ENCODE assay signal across 9 mouse cellular contexts in genomic region chr6:136130456-136130855, GRCm38 (mm10). TPM values are rescaled to one million over a fixed set of nuclear protein-coding genes. Genes with fewer than 3 reads are reported as not detected.
DNase-seq lines count a peak whose midpoint lies in the region; ATAC-seq and TF ChIP-seq lines count a peak whose summit lies in the region.
"Had no signal": no experiment of that assay in that cellular context is flagged by ENCODE, and none has a peak within 500 bp of the region (broad histone marks: within the 10 kb centered on the region; RNA-seq: fewer than 3 reads in every experiment).

No protein-coding gene starts in this region.

- DNase-seq in liver (peak; percentile 5), MN1 (ENCODE audit: low spot score) (no peak)
- peak; percentile 30 to 31 for DNase-seq in cerebellum, postnatal 36 days
- no peak for DNase-seq in hindbrain, embryonic 14.5 days (ENCODE audit: low spot score)
- DNase-seq in liver, postnatal 0 days = no peak
- DNase-seq in ovary, postnatal 14 days (ENCODE audit: low spot score) = peak; percentile 4

- TF ChIP-seq CTCF in liver, postnatal 0 days (IDR thresholded peaks at IDR 0.05; ENCODE audit: low read depth) = peak; percentile 37

- H3K9me3 ChIP-seq in liver, embryonic 12.5 days (replicated peaks) = no peaks in the 10 kb centered on the region
- H3K9me3 ChIP-seq in hindbrain, embryonic 14.5 days (ENCODE audit: control insufficient read depth, low read length) = no peaks in the 10 kb centered on the region
- H3K9me3 ChIP-seq in liver, postnatal 0 days (ENCODE audit: low read length) = no peaks in the 10 kb centered on the region

- ATAC-seq in liver, embryonic 12.5 days = no peak
- ATAC-seq in hindbrain, embryonic 14.5 days (ENCODE audit: low FRiP score) = peak; percentile 51; the same call in 1 of the 2 replicates
- ATAC-seq in liver, postnatal 0 days = no peak
- no peak for ATAC-seq in erythroblast, adult 5-6 weeks (replicated peaks; ENCODE audit: low FRiP score, poor library complexity, severe bottlenecking)

- H3K9ac ChIP-seq in liver, embryonic 12.5 days = no peak overlapping the region
- H3K9ac ChIP-seq in hindbrain, embryonic 14.5 days = no peak overlapping the region
- H3K9ac ChIP-seq in liver, postnatal 0 days (replicated peaks) = no peak overlapping the region

- TF ChIP-seq EP300 in liver, postnatal 0 days (IDR thresholded peaks at IDR 0.05; ENCODE audit: low read depth) = no peak

- no peak overlapping the region for H3K27ac ChIP-seq in liver, embryonic 12.5 days
- no peak overlapping the region for H3K27ac ChIP-seq in hindbrain, embryonic 14.5 days
- no peak overlapping the region for H3K27ac ChIP-seq in liver, postnatal 0 days (ENCODE audit: low read depth)

- no peaks in the 10 kb centered on the region for H3K4me1 ChIP-seq in liver, embryonic 12.5 days
- H3K4me1 ChIP-seq in hindbrain, embryonic 14.5 days (replicated peaks; ENCODE audit: control insufficient read depth, insufficient read depth, low read length) = no peaks in the 10 kb centered on the region
- no peaks in the 10 kb centered on the region for H3K4me1 ChIP-seq in liver, postnatal 0 days (ENCODE audit: insufficient read depth)

- 29% methylated on average over 10 of the region's 10 CpGs for WGBS in liver, embryonic 12.5 days (ENCODE audit: insufficient replicate concordance)
- WGBS in hindbrain, embryonic 14.5 days = 37% methylated on average over 10 of the region's 10 CpGs
- WGBS in liver, postnatal 0 days (ENCODE audit: insufficient replicate concordance) = 31% methylated on average over 10 of the region's 10 CpGs

- H3K27me3 ChIP-seq in liver, embryonic 12.5 days (replicated peaks) = no peaks in the 10 kb centered on the region
- H3K27me3 ChIP-seq in hindbrain, embryonic 14.5 days (ENCODE audit: control insufficient read depth, insufficient read depth, low read length) = no peaks in the 10 kb centered on the region
- H3K27me3 ChIP-seq in liver, postnatal 0 days (ENCODE audit: insufficient read depth, low read length) = no peaks in the 10 kb centered on the region

- H3K36me3 ChIP-seq in liver, embryonic 12.5 days = no peaks in the 10 kb centered on the region
- H3K36me3 ChIP-seq in hindbrain, embryonic 14.5 days (replicated peaks; ENCODE audit: control insufficient read depth, insufficient read depth) = no peaks in the 10 kb centered on the region
- no peaks in the 10 kb centered on the region for H3K36me3 ChIP-seq in liver, postnatal 0 days (replicated peaks; ENCODE audit: insufficient read depth, low read length)

- no peak overlapping the region for H3K4me2 ChIP-seq in liver, embryonic 12.5 days
- H3K4me2 ChIP-seq in hindbrain, embryonic 14.5 days (replicated peaks) = no peak overlapping the region
- no peak overlapping the region for H3K4me2 ChIP-seq in liver, postnatal 0 days (ENCODE audit: low read depth, low read length)

- no peak overlapping the region for H3K4me3 ChIP-seq in liver, embryonic 12.5 days
- H3K4me3 ChIP-seq in hindbrain, embryonic 14.5 days (replicated peaks; ENCODE audit: low read length) = no peak overlapping the region
- H3K4me3 ChIP-seq in liver, postnatal 0 days (ENCODE audit: low read depth, low read length) = no peak overlapping the region

RNA-seq across cellular contexts. Expression of gene Grin2b, which starts 42.9 kb away (rescaled TPM):
- 0.26 and 0.28 TPM in 2 replicates for polyA plus RNA-seq in liver, embryonic 12.5 days (2016; fragmentation: Nextera tagmentation; extraction: Ambion mirVana)
- polyA plus RNA-seq in hindbrain, embryonic 14.5 days (2014; fragmentation: Nextera tagmentation; extraction: Ambion mirVana) = 41.9 and 50.7 TPM in 2 replicates
- polyA plus RNA-seq in liver, postnatal 0 days (2015; fragmentation: Nextera tagmentation; extraction: Ambion mirVana) = 0.45 and 0.46 TPM in 2 replicates
- total RNA-seq in erythroblast, adult 5-6 weeks (2015; ENCODE audit: low replicate concordance) = not detected in 2 replicates
- not detected in 2 replicates for total RNA-seq in erythroblast, adult 5-6 weeks (2017; ENCODE audit: low replicate concordance)
- polyA plus RNA-seq: large intestine, adult 2 months had no signal

Comparison
In these comparisons a context has a peak if more than half of its experiments do, and no peak if none do; other contexts are left out.
1. DNase-seq: peak in liver (single experiment), cerebellum, postnatal 36 days (2 of 2) and ovary, postnatal 14 days (single experiment); none in hindbrain, embryonic 14.5 days (single experiment), liver, postnatal 0 days (single experiment) and MN1 (single experiment).
2. RNA of gene Grin2b, which starts 42.9 kb away (polyA plus RNA-seq): 41.9 to 50.7 TPM in hindbrain, embryonic 14.5 days; 0.45 to 0.46 TPM in liver, postnatal 0 days and 0.26 to 0.28 TPM in liver, embryonic 12.5 days; every median in the first group is over 10 times any median in the second.